Mouse (Mus musculus) olfactory bulb, adult 2 months (tissue): ENCODE measurements around the gene Dnaja1. TPM values are rescaled to one million over a fixed set of nuclear protein-coding genes. Genes with fewer than 3 reads are reported as not detected.

ENCODE experiments used
- H3K27ac ChIP-seq: fragments of 200-500 bp; 2 replicates; pipeline ENCODE4 v1.5.1; 2012; ENCODE audit warnings: low read depth, low read length; ENCODE audit not compliant: insufficient read depth
- H3K4me1 ChIP-seq: fragments of 200-500 bp; 2 replicates; pipeline ENCODE4 v1.6.1; 2012; ENCODE audit warnings: low read length; ENCODE audit not compliant: control insufficient read depth, insufficient read depth
- H3K4me3 ChIP-seq: fragments of 200-500 bp; 2 replicates; pipeline ENCODE4 v1.5.1; 2012; ENCODE audit warnings: mild to moderate bottlenecking, low read depth, low read length, moderate library complexity; ENCODE audit not compliant: insufficient read depth
- CTCF ChIP-seq: fragments of 200-500 bp; IDR thresholded peaks from 2 replicates; pipeline ENCODE4 v1.5.1; 2012; ENCODE audit warnings: low read depth, mild to moderate bottlenecking, low read length, moderate library complexity; ENCODE audit not compliant: insufficient read depth
- POLR2A ChIP-seq: fragments of 200-500 bp; IDR thresholded peaks from 2 replicates; pipeline ENCODE4 v1.6.1; 2012; ENCODE audit warnings: mild to moderate bottlenecking, low read depth, low read length, moderate library complexity; ENCODE audit not compliant: insufficient read depth
- WGBS: fragments of 180-500 bp; shearing (Covaris S2); methylation state at CpG from one replicate; pipeline ENCODE4 v1.1.7; 2018; 5-methylcytosine and 5-hydroxymethylcytosine counted together
- polyA plus RNA-seq: library from polyadenylated mRNA; stranded (reverse); fragments of >200 nt; gene quantifications from 2 replicates; pipeline ENCODE4 v1.2.4, GENCODE M21; 2012; ENCODE audit warnings: low replicate concordance; ENCODE audit not compliant: missing spikeins, insufficient read depth, insufficient read length

Gene Dnaja1
- polyA plus RNA-seq, 1 experiment: 375 TPM

- H3K4me1 ChIP-seq: 0 out of 2 replicates have a peak, but pooled peaks cover 2% of the 10 kb centered on the region
- TF ChIP-seq CTCF (no peak), POLR2A (no peak)
- 79% methylated on average over 8 of the region's 8 CpGs for WGBS
- no peak overlapping the region for H3K27ac ChIP-seq
- H3K4me3 ChIP-seq: no peak overlapping the region
Measured at GRCm38 (mm10) chr4:40700216-40700615, 21.7 kb upstream of the Dnaja1 start.

- no peak overlapping the region for H3K27ac ChIP-seq
- WGBS: 83% methylated on average over 3 of the region's 3 CpGs
- 0 out of 2 replicates have a peak, but pooled peaks cover 2% of the 10 kb centered on the region for H3K4me1 ChIP-seq
- TF ChIP-seq CTCF: no peak
- no peak for TF ChIP-seq POLR2A
- H3K4me3 ChIP-seq: no peak overlapping the region
Measured at GRCm38 (mm10) chr4:40701796-40702195, 20.2 kb upstream of the Dnaja1 start.

- Histone ChIP-seq H3K4me3 (peak within 1 kb of the TSS; percentile 58), H3K4me1 (0 out of 2 replicates have a peak, but pooled peaks cover 2% of the 10 kb centered on the region), H3K27ac (peak within 1 kb of the TSS; percentile 95)
- under 1% methylated on average over 42 of the region's 42 CpGs for WGBS
- TF ChIP-seq POLR2A (peak; percentile 83), CTCF (no peak)
Measured at GRCm38 (mm10) chr4:40702797-40703709, 18.9 kb upstream of the Dnaja1 start, which contains the start of gene Aptx. Gene Aptx, minus strand, starts transcription at chr4:40703194.

GRCm38 (mm10) chr4:40703710-40704275 is 18.2 kb upstream of the Dnaja1 start:
- WGBS: 12% methylated on average over 9 of the region's 9 CpGs
- Histone ChIP-seq H3K4me1 (0 out of 2 replicates have a peak, but pooled peaks cover 2% of the 10 kb centered on the region), H3K27ac (peak overlapping the region; percentile 95), H3K4me3 (no peak overlapping the region)
- TF ChIP-seq CTCF (no peak), POLR2A (no peak)

- peaks cover 4% of the 10 kb centered on the region for H3K4me1 ChIP-seq
- 78% methylated on average over 3 of the region's 3 CpGs for WGBS
- TF ChIP-seq CTCF (no peak), POLR2A (no peak)
- H3K27ac ChIP-seq: no peak overlapping the region
- no peak overlapping the region for H3K4me3 ChIP-seq
Measured at GRCm38 (mm10) chr4:40717141-40717540, 4.8 kb upstream of the Dnaja1 start.

- H3K27ac ChIP-seq: peak overlapping the region; percentile 38; the same call in 1 of the 2 replicates
- TF ChIP-seq POLR2A (no peak), CTCF (no peak)
- no peak overlapping the region for H3K4me3 ChIP-seq
- WGBS: 96% methylated on average over 8 of the region's 8 CpGs
- peaks cover 4% of the 10 kb centered on the region for H3K4me1 ChIP-seq
Measured at GRCm38 (mm10) chr4:40720910-40721309, 1.0 kb upstream of the Dnaja1 start.

- Histone ChIP-seq H3K4me3 (peak overlapping the region; percentile 65), H3K27ac (peak overlapping the region; percentile 97), H3K4me1 (peaks cover 4% of the 10 kb centered on the region)
- TF ChIP-seq CTCF (no peak), POLR2A (peak; percentile 69; the same call in 1 of the 2 replicates)
- under 1% methylated on average over 57 of the region's 62 CpGs for WGBS
Measured at GRCm38 (mm10) chr4:40722687-40723460, 924 bp downstream of the Dnaja1 start.

GRCm38 (mm10) chr4:40725141-40725540 is 3.2 kb downstream of the Dnaja1 start:
- 57% methylated on average over 7 of the region's 7 CpGs for WGBS
- Histone ChIP-seq H3K4me1 (peaks cover 4% of the 10 kb centered on the region), H3K4me3 (no peak overlapping the region), H3K27ac (no peak overlapping the region)
- TF ChIP-seq CTCF (no peak), POLR2A (no peak)
